Mouse (Mus musculus) urinary bladder, postnatal 10 days (tissue): ENCODE results near the gene Gsdme.

Experiments used
- DNase-seq: peaks from one replicate; pipeline ENCODE4 v3.0.0; 2022; ENCODE audit warnings: low spot score

Gene Gsdme

DNA sequence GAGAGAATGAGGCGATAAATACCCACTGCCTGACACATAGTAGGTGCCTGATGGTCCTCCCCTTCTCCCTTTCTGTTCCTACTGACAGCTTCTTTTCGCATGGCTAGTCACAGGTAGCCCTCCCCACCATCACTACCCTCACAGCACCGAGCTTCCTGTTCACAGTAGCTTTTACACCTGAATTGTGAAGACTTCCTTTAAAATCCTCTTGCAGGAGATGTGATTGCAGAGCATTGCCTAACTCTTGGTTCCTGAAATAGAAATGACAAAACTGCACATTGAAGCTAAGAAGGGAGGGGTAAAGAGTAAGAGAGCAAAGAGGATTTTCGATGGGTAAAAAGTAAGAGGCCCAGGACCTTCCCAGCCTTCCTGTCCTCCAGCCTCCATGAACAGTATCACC is 18.7 kb downstream of the Gsdme start:
- DNase-seq: no peak

- DNase-seq: no peak
These were observed 19.5 kb downstream of the Gsdme start for GRCm38 (mm10) chr6:50244126-50244525.

DNA sequence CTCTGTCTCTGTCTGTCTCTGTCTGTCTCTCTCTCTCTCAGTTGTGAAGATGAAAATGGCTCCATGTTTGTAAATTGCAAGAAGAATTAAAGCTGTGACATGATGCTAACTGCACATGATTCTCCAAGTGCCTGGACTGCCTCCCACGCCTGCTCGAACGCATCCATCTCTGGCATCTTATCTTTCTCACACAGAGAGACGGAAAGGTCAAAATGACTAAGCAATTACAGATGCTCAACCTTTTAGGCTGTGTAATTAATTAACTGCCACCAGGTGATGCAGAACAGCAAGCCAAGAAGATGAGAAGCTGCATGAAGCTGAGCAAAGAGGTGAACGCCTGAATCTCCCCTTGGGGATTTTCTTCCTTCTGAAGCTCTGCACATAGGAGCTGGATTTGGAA is 23.2 kb downstream of the Gsdme start:
- DNase-seq: no peak

DNA sequence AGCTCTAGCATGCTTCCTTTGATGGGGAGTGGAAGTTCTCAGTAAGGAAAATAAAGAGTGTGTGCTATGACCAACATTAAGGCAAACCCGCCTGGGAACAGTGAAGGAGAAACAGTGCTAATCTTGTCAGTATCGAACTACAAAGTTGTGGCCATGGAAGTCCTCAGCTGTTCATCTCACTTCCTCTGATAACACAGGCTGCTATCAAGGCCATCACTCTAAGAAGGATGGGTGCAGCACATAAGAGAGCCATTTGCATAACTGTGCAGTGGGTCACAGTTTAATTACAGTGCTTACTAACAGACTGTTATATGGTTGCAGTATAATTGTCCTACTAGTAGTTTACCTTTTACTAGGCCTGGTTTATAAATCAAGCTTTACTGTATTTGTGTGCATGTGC is 23.8 kb downstream of the Gsdme start:
- DNase-seq: no peak

DNA sequence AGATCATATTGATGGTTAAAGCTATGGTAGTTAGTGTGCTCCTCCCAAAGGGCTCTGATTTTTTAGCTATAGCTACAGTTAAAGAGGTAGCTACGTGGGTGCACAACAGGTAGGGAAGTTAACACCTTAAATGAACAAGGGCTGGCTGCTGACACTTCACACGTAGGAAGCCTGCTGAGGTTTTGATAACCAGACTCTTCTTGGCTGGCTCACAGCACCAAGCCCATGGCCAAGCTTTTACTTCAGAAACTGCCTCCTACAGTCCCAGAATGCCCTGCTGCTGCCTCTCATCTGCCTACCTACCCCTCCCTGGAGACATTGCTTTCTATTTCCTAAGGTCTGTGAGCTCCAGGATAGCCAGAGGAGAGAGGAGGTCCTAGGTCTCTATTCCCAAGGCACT is 25.7 kb downstream of the Gsdme start:
- DNase-seq: no peak

GRCm38 (mm10) chr6:50232984-50233383 is 30.7 kb downstream of the Gsdme start:
- DNase-seq: no peak

GRCm38 (mm10) chr6:50231288-50231687 is 32.4 kb downstream of the Gsdme start:
- DNase-seq: no peak

- no peak for DNase-seq
These were observed 35.5 kb downstream of the Gsdme start for GRCm38 (mm10) chr6:50228180-50228579.

GRCm38 (mm10) chr6:50225232-50225631 is 38.4 kb downstream of the Gsdme start:
- DNase-seq: no peak

GRCm38 (mm10) chr6:50223606-50224005 is 40.1 kb downstream of the Gsdme start:
- DNase-seq: no peak

DNA sequence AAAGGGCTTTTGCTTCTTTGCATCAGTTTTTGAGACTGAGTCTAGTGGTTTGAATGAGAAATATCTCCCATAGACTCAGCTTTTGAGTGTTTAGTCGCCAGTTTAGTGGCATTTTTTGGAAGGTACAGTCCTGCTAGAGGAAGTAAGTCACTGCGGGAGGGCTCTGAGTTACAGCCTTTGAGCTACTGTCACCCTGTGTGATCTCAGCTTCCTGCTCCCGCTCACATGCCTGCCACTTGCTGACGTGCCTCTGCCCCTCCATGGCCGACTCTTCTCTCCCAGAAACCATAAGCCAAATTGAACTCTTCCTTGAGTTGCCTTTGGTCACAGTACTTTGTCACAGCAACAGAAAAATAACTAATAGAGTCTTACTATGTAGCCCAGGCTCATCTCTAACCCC is 40.7 kb downstream of the Gsdme start:
- DNase-seq: no peak

GRCm38 (mm10) chr6:50222351-50222750 is 41.3 kb downstream of the Gsdme start:
- no peak for DNase-seq

DNA sequence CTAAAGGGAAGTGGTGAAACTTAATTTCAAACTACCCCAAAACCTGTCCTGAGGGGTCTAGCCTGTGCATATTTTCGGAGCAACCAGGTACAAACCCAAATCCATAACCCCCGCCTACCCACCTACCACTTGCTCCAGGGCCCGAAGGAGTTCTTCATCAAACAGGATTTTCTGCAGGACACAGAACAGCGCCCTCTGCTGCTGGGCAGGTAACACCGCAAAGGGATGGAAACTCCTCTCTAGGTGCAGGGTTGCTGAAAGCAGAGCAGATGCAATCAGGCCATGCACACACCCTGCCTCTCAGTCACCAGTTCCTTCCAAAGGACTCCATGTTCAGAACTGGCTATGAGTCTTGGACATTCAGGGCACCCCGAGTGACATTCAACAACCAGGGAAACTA is 42.8 kb downstream of the Gsdme start:
- no peak for DNase-seq

DNA sequence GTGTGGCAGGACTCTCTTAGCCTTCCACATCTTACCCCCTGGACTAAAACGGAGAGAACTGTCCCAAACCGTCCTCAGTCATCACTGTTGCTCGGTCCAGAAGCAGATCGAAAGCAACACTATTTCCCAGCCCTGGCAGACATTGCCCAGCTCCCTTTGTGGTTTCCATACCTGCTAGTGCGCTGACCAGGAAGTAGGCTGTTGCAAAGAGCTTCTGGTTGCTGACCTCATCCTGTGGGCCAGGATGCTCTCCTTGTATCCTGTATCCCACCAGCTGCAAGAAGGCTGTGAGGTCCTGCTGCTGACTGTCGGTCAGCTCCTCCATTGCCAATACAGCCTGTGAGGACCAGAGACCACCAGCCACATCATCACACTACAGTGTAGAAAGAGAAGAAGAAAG is 44.6 kb downstream of the Gsdme start:
- DNase-seq: no peak

DNA sequence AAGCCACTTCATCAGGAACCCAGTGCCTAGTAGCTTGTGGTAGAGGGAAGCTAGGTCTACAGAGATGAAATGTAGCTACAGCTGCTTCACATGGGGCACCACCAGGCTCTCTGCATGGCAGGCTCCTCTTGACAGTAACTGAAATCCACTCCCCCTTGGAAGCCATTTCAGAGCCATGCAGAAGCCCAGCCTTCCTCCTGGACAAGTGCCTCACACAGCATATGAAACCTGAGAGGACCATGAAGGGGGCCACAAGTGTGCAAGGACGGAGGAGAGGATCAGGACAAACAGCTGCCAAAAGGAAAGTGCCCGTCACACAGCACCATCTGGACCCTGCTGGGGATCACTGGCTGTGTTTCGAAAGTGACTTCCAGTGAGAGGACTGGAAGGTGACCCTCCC is 45.0 kb downstream of the Gsdme start:
- DNase-seq: no peak

- no peak for DNase-seq
These were observed 47.7 kb downstream of the Gsdme start for GRCm38 (mm10) chr6:50215986-50216385.

DNA sequence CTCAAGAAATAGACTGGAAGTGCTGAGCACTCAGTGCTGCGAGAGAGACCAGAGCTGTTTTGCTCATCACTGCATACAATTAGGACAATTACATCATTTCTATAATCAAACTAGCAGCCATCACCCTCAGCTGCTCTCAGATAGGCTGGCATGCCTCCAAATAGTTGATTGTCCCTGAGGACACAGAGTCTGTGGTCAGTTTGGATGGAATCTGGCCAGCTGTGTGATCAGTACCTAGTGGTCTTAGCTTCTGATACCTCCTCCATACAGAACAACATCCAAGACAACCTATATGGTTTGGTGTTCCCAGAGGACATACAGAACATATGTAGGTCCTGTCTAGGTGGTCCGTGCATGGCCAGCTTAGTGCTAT is 48.3 kb downstream of the Gsdme start:
- DNase-seq: no peak

DNA sequence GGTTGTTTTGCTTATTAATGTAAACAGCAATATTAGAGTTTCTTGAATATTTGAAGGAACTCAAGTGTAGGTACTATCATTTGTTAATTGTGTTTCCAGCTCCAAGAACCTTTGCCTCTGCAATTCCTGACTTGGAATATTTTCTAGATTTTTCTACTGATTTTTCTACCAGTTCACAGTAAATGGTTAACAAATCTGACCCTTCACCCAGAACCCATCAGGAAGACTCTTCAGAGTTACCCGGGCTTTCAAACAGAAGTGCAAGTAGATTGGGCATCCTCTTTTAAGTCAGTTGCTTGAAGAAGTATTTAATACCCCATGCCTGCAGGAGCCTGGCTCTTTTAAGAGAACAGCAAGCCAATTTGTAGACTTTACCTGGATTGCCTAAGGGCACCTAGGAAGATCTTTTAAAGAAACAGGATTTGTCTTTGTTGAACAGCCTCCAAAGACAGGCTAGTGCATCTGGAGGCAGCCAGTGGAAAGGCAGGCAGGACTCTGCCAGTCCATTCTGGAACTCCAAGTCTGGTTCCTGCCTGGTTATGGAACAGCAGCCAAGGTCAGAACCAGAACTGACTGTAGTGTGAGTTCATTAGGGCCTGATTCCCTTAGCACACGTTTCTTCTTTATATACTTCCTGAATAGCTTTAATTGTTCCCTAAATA is 48.8 kb downstream of the Gsdme start:
- DNase-seq: no peak

DNA sequence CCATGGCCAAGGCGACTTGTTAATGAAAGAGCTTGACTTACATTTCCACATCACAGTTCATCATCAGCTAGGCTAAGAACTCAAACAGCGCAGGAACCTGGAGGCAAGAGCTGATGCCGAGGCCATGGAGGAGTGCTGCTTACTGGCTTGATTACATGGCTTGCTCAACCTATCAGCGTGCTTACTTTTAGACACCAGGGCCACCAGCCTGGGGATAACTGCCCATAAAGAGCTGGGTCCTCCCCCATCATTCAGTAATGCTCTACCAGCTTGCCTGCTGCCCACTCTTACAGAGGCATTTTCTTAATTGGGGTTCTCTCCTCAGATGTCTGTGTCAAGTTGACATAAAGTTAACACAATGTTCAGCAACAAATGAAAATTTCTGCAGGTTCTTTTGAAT is 58.6 kb downstream of the Gsdme start:
- no peak for DNase-seq

DNA sequence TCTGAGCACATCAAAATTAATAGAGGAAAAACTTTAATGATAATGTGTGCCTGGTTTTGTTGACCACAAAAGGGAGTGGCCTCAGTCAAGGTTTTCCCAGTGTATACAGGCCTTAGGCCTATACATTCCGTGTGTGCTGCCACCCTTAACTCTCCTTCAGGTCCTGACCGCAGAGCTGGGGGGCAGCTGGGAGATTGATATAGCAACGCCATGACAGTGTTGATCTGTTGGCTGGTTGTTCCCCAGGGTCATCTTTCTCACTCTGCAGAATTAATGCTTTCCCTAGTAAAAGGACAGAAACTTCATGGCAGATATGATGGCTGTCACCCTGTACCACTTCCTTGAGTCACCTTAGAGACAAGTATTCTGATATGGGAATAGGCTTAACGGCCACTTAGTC is 59.3 kb downstream of the Gsdme start:
- no peak for DNase-seq

DNA sequence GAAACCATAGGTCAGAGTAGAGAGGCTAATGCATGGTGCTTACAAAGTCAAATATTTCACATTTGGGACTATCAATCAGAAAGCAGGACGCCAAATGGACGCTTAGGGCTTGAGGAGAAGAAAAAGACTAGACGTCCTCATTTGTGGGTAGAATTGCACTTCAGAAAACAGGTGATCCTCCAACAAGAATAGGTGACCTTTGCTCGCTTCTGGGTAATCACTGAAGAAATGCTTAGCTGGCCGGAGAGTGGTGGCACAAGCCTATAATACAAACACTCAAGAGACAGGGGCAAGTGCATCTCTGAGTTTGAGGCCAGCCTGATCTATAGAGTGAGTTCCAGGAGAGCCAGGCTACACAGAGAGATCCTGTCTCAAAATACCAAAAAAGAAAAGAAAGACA is 69.8 kb downstream of the Gsdme start:
- DNase-seq: no peak

DNA sequence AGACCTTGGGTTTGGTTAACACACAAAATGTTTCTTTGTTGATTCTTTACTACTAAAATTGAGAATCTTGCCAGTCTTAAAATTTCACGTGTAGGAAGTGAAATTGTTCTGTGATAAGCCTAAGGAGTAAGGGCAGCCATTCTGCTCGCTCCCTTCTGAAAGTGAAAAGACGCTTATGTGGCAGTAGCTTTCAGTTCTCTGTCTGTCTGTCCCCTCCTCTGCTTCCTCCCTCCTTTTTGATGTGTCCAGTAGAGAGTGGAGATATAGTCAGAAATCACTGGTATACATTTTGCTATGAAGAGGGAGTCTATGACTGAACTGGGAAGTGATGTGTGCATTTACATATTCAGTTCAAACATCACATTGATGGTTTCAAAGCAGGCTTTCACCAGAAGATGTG is 70.8 kb downstream of the Gsdme start:
- no peak for DNase-seq

DNA sequence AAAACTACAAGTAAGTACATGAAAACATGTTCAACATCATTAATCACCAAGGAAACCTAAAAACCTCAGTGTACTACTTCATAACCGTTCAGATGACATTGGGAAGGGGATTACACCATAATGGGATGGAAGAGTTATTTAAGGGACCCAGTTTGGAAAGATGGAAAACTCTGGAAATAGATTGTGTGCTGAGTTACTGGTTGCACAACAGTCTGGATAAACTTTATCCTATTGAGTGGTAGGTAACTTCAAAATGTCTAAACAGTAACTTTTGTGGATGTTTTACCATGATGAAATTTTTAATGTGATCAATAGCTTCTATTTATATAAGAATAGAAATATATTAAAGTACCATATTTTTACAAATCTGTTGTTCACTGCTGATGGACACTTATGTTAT is 71.5 kb downstream of the Gsdme start:
- DNase-seq: no peak

DNA sequence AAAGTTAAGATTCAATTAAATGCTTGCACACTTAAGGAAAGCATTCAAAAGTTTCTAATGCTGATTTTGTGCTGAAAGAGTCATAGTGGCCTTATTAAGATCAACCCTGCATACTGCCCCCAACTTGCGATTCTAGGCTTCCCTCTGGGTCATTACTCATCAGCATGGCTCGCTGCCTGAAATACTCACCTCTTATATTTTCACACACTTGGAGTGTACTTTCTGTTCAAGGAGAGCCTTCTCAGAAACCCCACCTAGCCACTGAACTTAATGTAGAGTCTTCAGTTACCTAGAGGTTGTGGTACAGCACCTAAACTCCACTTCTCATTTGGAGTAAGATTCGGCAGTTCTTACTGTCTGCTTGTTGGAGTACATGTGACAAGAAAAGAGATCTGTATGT is 72.1 kb downstream of the Gsdme start:
- no peak for DNase-seq

DNA sequence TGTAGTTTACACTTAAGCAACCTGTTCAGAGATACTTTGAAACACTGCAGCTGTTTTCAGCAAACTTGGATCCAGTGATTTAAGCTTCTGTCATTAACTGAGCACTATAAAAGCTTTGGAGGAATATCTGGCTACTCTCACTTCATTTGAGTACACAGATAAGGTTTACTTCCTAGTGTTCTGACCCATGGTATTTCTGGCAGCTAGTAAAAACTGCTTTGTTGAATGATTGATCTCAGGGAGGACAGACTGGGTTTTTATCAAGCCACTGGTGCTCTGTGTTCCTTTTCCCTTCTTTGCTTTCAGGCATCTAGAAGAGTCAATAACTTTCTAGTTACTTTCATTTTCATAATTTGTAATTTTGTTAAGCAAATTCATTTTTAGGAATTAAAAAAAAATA is 74.3 kb downstream of the Gsdme start:
- no peak for DNase-seq
